Mouse (Mus musculus) gastrocnemius, postnatal 36 days (tissue): ENCODE results near the gene Prdm10. TPM values are rescaled to one million over a fixed set of nuclear protein-coding genes. Genes with fewer than 3 reads are reported as not detected.

Source experiments
- DNase-seq, 2 experiments: peaks; one replicate each; pipeline ENCODE4 v3.0.0; 2022
- intact Hi-C: fragments of 180-260 bp; cut with DNase I; formaldehyde crosslinking; loops from one replicate; pipeline ENCODE4 v1.15.1; 2025
- total RNA-seq, 2 experiments: library from RNA; stranded (reverse); gene quantifications; 2 replicates each; pipeline ENCODE4 v1.2.3; 2021

The Prdm10 gene
- total RNA-seq, 2 experiments from 2014 or later = 3.8 TPM

- no peak for DNase-seq
- intact Hi-C loops = no loop called here
Measured at GRCm38 (mm10) chr9:31301526-31302311, 21.4 kb downstream of the Prdm10 start.

- intact Hi-C loops = no loop called here
- DNase-seq = no peak
Measured at GRCm38 (mm10) chr9:31304358-31304757, 24.0 kb downstream of the Prdm10 start.

GRCm38 (mm10) chr9:31305117-31305516, 24.8 kb downstream of the Prdm10 start:
- intact Hi-C loops = no loop called here

GRCm38 (mm10) chr9:31305807-31306206, 25.5 kb downstream of the Prdm10 start:
- DNase-seq = no peak
- intact Hi-C loops = no loop called here

More at GRCm38 (mm10) chr9:31305117-31305516, 24.8 kb downstream of the Prdm10 start:
- DNase-seq = no peak

GRCm38 (mm10) chr9:31307232-31307631, 26.9 kb downstream of the Prdm10 start:
- intact Hi-C loops = no loop called here
- DNase-seq = no peak

- DNase-seq = no peak
- intact Hi-C loops = no loop called here
Measured at GRCm38 (mm10) chr9:31309041-31309440, 28.7 kb downstream of the Prdm10 start.

- DNase-seq = no peak
- intact Hi-C loops = no loop called here
Measured at GRCm38 (mm10) chr9:31310662-31311061, 30.3 kb downstream of the Prdm10 start.

GRCm38 (mm10) chr9:31313876-31314275, 33.5 kb downstream of the Prdm10 start:
- no peak for DNase-seq
- intact Hi-C loops = no loop called here

GRCm38 (mm10) chr9:31315983-31316382, 35.6 kb downstream of the Prdm10 start:
- intact Hi-C loops = no loop called here
- DNase-seq = no peak

- no peak for DNase-seq
- intact Hi-C loops = no loop called here
Measured at GRCm38 (mm10) chr9:31318956-31319355, 38.6 kb downstream of the Prdm10 start.

GRCm38 (mm10) chr9:31320734-31321133, 40.4 kb downstream of the Prdm10 start:
- intact Hi-C loops = no loop called here
- DNase-seq = no peak

- intact Hi-C loops = no loop called here
Measured at GRCm38 (mm10) chr9:31321526-31321925, 41.2 kb downstream of the Prdm10 start.

GRCm38 (mm10) chr9:31322090-31322489, 41.8 kb downstream of the Prdm10 start:
- intact Hi-C loops = no loop called here

More at GRCm38 (mm10) chr9:31321526-31321925, 41.2 kb downstream of the Prdm10 start:
- DNase-seq = no peak

GRCm38 (mm10) chr9:31330816-31331215, 50.5 kb downstream of the Prdm10 start:
- intact Hi-C loops = no loop called here

More at GRCm38 (mm10) chr9:31322090-31322489, 41.8 kb downstream of the Prdm10 start:
- no peak for DNase-seq

GRCm38 (mm10) chr9:31331246-31331645, 50.9 kb downstream of the Prdm10 start:
- no peak for DNase-seq
- intact Hi-C loops = no loop called here

More at GRCm38 (mm10) chr9:31330816-31331215, 50.5 kb downstream of the Prdm10 start:
- no peak for DNase-seq

GRCm38 (mm10) chr9:31331906-31332305, 51.6 kb downstream of the Prdm10 start:
- DNase-seq = no peak
- intact Hi-C loops = no loop called here

GRCm38 (mm10) chr9:31332826-31333225, 52.5 kb downstream of the Prdm10 start:
- no peak for DNase-seq
- intact Hi-C loops = no loop called here

- DNase-seq = no peak
- intact Hi-C loops = no loop called here
Measured at GRCm38 (mm10) chr9:31334991-31335390, 54.7 kb downstream of the Prdm10 start.

- intact Hi-C loops = no loop called here
- DNase-seq = no peak
Measured at GRCm38 (mm10) chr9:31344289-31344831, 64.0 kb downstream of the Prdm10 start.

GRCm38 (mm10) chr9:31346575-31347080, 66.3 kb downstream of the Prdm10 start:
- DNase-seq = no peak
- intact Hi-C loops = no loop called here

- DNase-seq = no peak
- intact Hi-C loops = loop anchor here (2.0 kb wide), 1 partner anchor 198 kb away; no protein-coding TSS in a partner anchor
Measured at GRCm38 (mm10) chr9:31348458-31348857, 68.1 kb downstream of the Prdm10 start.

GRCm38 (mm10) chr9:31348915-31349314, 68.6 kb downstream of the Prdm10 start:
- intact Hi-C loops = loop anchor here (2.0 kb wide), 1 partner anchor 198 kb away; no protein-coding TSS in a partner anchor
- DNase-seq = peak; percentile 49 to 69
